Mouse (Mus musculus) midbrain, embryonic 14.5 days (tissue): Measurements from ENCODE around the gene Csnk2b. TPM values are rescaled to one million over a fixed set of nuclear protein-coding genes. Genes with fewer than 3 reads are reported as not detected.

Experiments used
- ATAC-seq: fragments of 200-750 bp; cut with Nextera tagmentation; 2 replicates; pipeline ENCODE4 v1.8.0; 2017; ENCODE audit warnings: moderate number of reproducible peaks, moderate library complexity; ENCODE audit not compliant: low FRiP score, low TSS enrichment
- DNase-seq: peaks from one replicate; pipeline ENCODE4 v3.0.0-alpha.2; 2015
- H3K27ac ChIP-seq: fragments of 300-500 bp; sonication (generic); replicated peaks from 2 replicates; pipeline ENCODE4 v1.5.1; 2014; ENCODE audit warnings: mild to moderate bottlenecking, low read depth, low read length, moderate library complexity
- H3K27me3 ChIP-seq: fragments of 300-500 bp; sonication (generic); 2 replicates; pipeline ENCODE4 v1.6.1; 2014; ENCODE audit warnings: low read length, control low read depth, mixed read lengths; ENCODE audit not compliant: control insufficient read depth, insufficient read depth
- H3K36me3 ChIP-seq: fragments of 300-500 bp; sonication (generic); 2 replicates; pipeline ENCODE4 v1.6.1; 2014; ENCODE audit warnings: low read length, control low read depth; ENCODE audit not compliant: control insufficient read depth, insufficient read depth
- H3K4me1 ChIP-seq: fragments of 300-500 bp; sonication (generic); 2 replicates; pipeline ENCODE4 v1.6.1; 2014; ENCODE audit warnings: mild to moderate bottlenecking, antibody characterized with exemption, low read length, control low read depth; ENCODE audit not compliant: control insufficient read depth, insufficient read depth
- H3K4me2 ChIP-seq: fragments of 300-500 bp; sonication (generic); 2 replicates; pipeline ENCODE4 v1.6.1; 2014; ENCODE audit warnings: mild to moderate bottlenecking, low read length, moderate library complexity
- H3K4me3 ChIP-seq: fragments of 300-500 bp; sonication (generic); replicated peaks from 2 replicates; pipeline ENCODE4 v1.5.1; 2014; ENCODE audit warnings: low read depth, low read length
- H3K9ac ChIP-seq: fragments of 300-500 bp; sonication (generic); replicated peaks from 2 replicates; pipeline ENCODE4 v1.6.1; 2014; ENCODE audit warnings: mild to moderate bottlenecking, low read length, moderate library complexity
- H3K9me3 ChIP-seq: fragments of 300-500 bp; sonication (generic); 2 replicates; pipeline ENCODE4 v1.6.1; 2016; ENCODE audit warnings: low read length, control low read depth, mixed read lengths; ENCODE audit not compliant: control insufficient read depth
- WGBS: fragments of 180-500 bp; shearing (Covaris S2); extraction: QIAGEN DNeasy Blood & Tissue Kit; methylation state at CpG from one replicate; pipeline ENCODE4 v1.1.7; 2014; 5-methylcytosine and 5-hydroxymethylcytosine counted together
- polyA plus RNA-seq: library from polyadenylated mRNA; unstranded; fragments of >200 nt; fragmentation: Nextera tagmentation; extraction: Ambion mirVana; gene quantifications from 2 replicates; pipeline ENCODE4 v1.2.1, GENCODE M21; 2014

Csnk2b gene
- polyA plus RNA-seq, 1 experiment from 2014 or later, result 334 TPM

- WGBS, result 91% methylated on average over 14 of the region's 14 CpGs
- Histone ChIP-seq H3K4me1 (peaks cover 12% of the 10 kb centered on the region), H3K27ac (no peak overlapping the region), H3K9me3 (no peaks in the 10 kb centered on the region), H3K4me3 (no peak overlapping the region), H3K9ac (no peak overlapping the region), H3K4me2 (no peak overlapping the region), H3K36me3 (peaks cover 60% of the 10 kb centered on the region), H3K27me3 (no peaks in the 10 kb centered on the region)
- no peak for ATAC-seq
- DNase-seq, result no peak
Observed at GRCm38 (mm10) chr17:35092403-35093198, 29.3 kb downstream of the Csnk2b start.

DNA sequence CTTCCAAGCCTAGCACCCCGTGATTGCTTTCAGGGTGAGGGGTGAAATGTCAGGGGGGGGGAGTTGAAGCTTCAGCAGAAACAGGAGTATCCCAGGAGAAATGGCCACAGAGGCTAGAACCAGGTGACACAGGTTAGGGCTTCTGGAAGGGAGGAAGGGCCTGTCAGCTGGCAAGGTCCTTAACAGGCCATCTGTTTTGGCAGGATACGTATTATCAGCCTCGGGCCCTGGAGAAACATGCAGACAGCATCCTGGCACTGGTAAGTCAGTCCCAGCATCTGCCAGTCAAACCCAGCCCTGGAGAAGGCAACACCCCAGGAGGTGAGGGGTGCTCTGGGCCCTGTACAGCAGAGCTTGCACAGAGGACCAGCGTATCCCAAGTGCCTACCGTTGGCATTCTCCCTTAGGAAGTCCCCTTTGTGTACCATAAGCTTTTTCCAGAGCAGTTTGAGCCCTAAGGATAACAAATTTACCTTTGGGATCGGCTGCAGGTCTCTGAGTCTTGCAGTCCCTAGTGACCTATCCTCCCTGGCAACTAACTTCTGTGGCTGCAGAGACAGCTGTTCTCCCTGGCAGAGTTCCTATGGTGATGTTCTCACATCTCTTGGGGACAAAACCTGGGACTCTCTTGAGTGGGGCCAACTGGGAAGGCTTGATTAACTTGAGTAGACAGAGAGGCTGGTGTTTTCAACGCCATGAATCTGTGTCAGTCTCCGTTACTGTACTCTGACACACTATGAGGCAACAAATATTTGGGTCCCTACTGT is 31.5 kb downstream of the Csnk2b start:
- Histone ChIP-seq H3K4me1 (peaks cover 12% of the 10 kb centered on the region), H3K27me3 (no peaks in the 10 kb centered on the region), H3K27ac (peak overlapping the region; percentile 45; the same call in 1 of the 2 replicates), H3K36me3 (peaks cover 38% of the 10 kb centered on the region), H3K9me3 (no peaks in the 10 kb centered on the region), H3K4me2 (peak overlapping the region; percentile 76), H3K9ac (peak overlapping the region; percentile 93), H3K4me3 (peak overlapping the region; percentile 61)
- peak; percentile 21 for DNase-seq
- no peak for ATAC-seq
- 67% methylated on average over 8 of the region's 8 CpGs for WGBS

GRCm38 (mm10) chr17:35088825-35089644 is 32.8 kb downstream of the Csnk2b start, which contains the start of gene Abhd16a:
Gene Abhd16a, plus strand, starts transcription at chr17:35089263.
- WGBS, result 3% methylated on average over 66 of the region's 67 CpGs
- H3K4me3 ChIP-seq, result peak within 1 kb of the TSS; percentile 61
- peak within 1 kb of the TSS; percentile 76 for H3K4me2 ChIP-seq
- H3K36me3 ChIP-seq, result peaks cover 26% of the 10 kb centered on the region
- ATAC-seq (peak; percentile 98), DNase-seq (peak; percentile 97)
- H3K9ac ChIP-seq, result peak within 1 kb of the TSS; percentile 93
- H3K9me3 ChIP-seq, result no peaks in the 10 kb centered on the region
- no peaks in the 10 kb centered on the region for H3K27me3 ChIP-seq
- H3K4me1 ChIP-seq, result peaks cover 12% of the 10 kb centered on the region
- peak within 1 kb of the TSS; percentile 98 for H3K27ac ChIP-seq

- no peaks in the 10 kb centered on the region for H3K27me3 ChIP-seq
- no peak for ATAC-seq
- peaks cover 17% of the 10 kb centered on the region for H3K36me3 ChIP-seq
- H3K4me2 ChIP-seq, result no peak overlapping the region
- no peak overlapping the region for H3K27ac ChIP-seq
- no peaks in the 10 kb centered on the region for H3K9me3 ChIP-seq
- DNase-seq, result no peak
- peaks cover 12% of the 10 kb centered on the region for H3K4me1 ChIP-seq
- H3K9ac ChIP-seq, result no peak overlapping the region
- WGBS, result 53% methylated on average over 2 of the region's 2 CpGs
- H3K4me3 ChIP-seq, result no peak overlapping the region
Observed at GRCm38 (mm10) chr17:35088151-35088550, 33.7 kb downstream of the Csnk2b start.

- Histone ChIP-seq H3K4me3 (no peak within 1 kb of the TSS), H3K27ac (no peak within 1 kb of the TSS), H3K36me3 (no peaks in the 10 kb centered on the region), H3K27me3 (no peaks in the 10 kb centered on the region), H3K4me2 (no peak within 1 kb of the TSS), H3K9me3 (no peaks in the 10 kb centered on the region), H3K4me1 (peaks cover 6% of the 10 kb centered on the region), H3K9ac (no peak within 1 kb of the TSS)
- ATAC-seq, result no peak
- WGBS, result 85% methylated on average over 7 of the region's 7 CpGs
- DNase-seq, result no peak
Observed at GRCm38 (mm10) chr17:35085208-35085865, 36.5 kb downstream of the Csnk2b start, which contains the start of gene Ly6g6f. Gene Ly6g6f, minus strand, starts transcription at chr17:35085610.

- Histone ChIP-seq H3K27me3 (no peaks in the 10 kb centered on the region), H3K4me2 (no peak overlapping the region), H3K9ac (no peak overlapping the region), H3K36me3 (no peaks in the 10 kb centered on the region), H3K4me3 (no peak overlapping the region), H3K27ac (no peak overlapping the region), H3K9me3 (no peaks in the 10 kb centered on the region), H3K4me1 (no peaks in the 10 kb centered on the region)
- no peak for DNase-seq
- WGBS, result 82% methylated on average over 3 of the region's 3 CpGs
- no peak for ATAC-seq
Observed at GRCm38 (mm10) chr17:35083929-35084497, 37.8 kb downstream of the Csnk2b start.

DNA sequence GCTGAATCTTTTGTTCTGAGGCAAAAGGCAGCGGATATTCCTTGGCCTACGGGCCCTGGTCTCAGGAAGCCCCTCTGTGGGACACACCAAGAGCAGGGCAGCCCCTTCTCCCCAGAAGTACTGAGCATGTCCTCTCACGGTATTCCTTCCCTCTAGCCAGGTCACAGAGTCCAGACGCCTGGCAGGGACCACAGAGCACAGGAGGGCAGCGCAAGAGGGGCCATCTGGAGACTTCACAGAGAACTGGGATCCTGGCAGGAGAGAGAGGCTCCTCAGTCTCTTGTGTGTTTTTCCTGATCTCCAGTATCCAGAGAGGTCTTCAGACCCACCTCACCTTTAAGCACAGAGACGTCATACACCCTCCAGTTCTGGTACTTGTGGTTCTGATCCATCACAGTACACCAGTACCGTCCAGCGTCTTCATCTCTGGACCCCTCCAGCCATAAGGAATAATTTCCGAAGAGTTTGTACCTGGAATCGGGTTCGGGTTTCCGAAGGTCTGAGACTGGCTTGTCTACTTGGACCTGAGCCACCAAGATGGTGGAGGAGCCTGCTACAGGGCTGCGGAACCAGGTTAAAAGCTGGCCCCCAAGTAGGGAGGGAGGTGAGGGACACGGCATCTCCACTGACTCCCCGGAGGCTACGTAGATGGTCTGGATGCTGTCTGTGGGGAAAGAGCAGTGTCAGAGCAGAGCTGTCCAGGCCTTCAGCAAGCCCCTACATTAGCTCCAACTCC is 38.8 kb downstream of the Csnk2b start:
- H3K9ac ChIP-seq, result no peak overlapping the region
- H3K4me1 ChIP-seq, result no peaks in the 10 kb centered on the region
- H3K4me3 ChIP-seq, result no peak overlapping the region
- no peaks in the 10 kb centered on the region for H3K36me3 ChIP-seq
- DNase-seq (no peak), ATAC-seq (no peak)
- no peaks in the 10 kb centered on the region for H3K27me3 ChIP-seq
- H3K9me3 ChIP-seq, result no peaks in the 10 kb centered on the region
- H3K4me2 ChIP-seq, result no peak overlapping the region
- WGBS, result 89% methylated on average over 16 of the region's 16 CpGs
- H3K27ac ChIP-seq, result no peak overlapping the region
